Mouse (Mus musculus) embryonic fibroblast, embryonic 13.5 days (primary cell): Measurements from ENCODE around the gene Zdhhc13.

Source experiments
- CTCF ChIP-seq: IDR thresholded peaks from 2 replicates; pipeline ENCODE4 v1.5.1; 2011; ENCODE audit warnings: mild to moderate bottlenecking, control low read depth, low read length, moderate library complexity, borderline replicate concordance; ENCODE audit not compliant: insufficient read depth
- POLR2A ChIP-seq: IDR thresholded peaks from 2 replicates; pipeline ENCODE4 v1.6.1; 2011; ENCODE audit warnings: low read depth, mild to moderate bottlenecking, control low read depth, low read length, moderate library complexity

GRCm38 (mm10) chr7:48775436-48775835 is 13.4 kb upstream of the Zdhhc13 start:
- TF ChIP-seq POLR2A (no peak), CTCF (no peak)
